Mouse (Mus musculus) right cerebral cortex, postnatal 10 days (tissue): ENCODE measurements around the gene Mast3.
A peak's percentile ranks its signal among the peaks of the same experiment; 100 is the strongest.
"Not testable (repeated sequence)": the region's sequence is repeated elsewhere in the genome, so short reads cannot be mapped to it uniquely, and the experiment has no call there.

Experiments used
- DNase-seq, 2 experiments: peaks; one replicate each; pipeline ENCODE4 v3.0.0; 2021; ENCODE audit warnings: low spot score in 2 of 2

The Mast3 gene

GRCm38 (mm10) chr8:70834071-70834470 is 29.2 kb upstream of the Mast3 start:
- no peak for DNase-seq

GRCm38 (mm10) chr8:70833520-70833919 is 28.7 kb upstream of the Mast3 start:
- peak in 1 of 2 experiments; percentile 65 for DNase-seq

- no peak for DNase-seq
These were observed 28.2 kb upstream of the Mast3 start for GRCm38 (mm10) chr8:70833018-70833482.

GRCm38 (mm10) chr8:70832371-70832770 is 27.5 kb upstream of the Mast3 start:
- DNase-seq, result no peak

- no peak for DNase-seq
These were observed 26.7 kb upstream of the Mast3 start for GRCm38 (mm10) chr8:70831517-70831916.

- no peak for DNase-seq
These were observed 22.9 kb upstream of the Mast3 start for GRCm38 (mm10) chr8:70827796-70828195.

GRCm38 (mm10) chr8:70827010-70827409 is 22.2 kb upstream of the Mast3 start:
- DNase-seq, result no peak

- no peak for DNase-seq
These were observed 21.0 kb upstream of the Mast3 start for GRCm38 (mm10) chr8:70825816-70826215.

- no peak for DNase-seq
These were observed 18.9 kb upstream of the Mast3 start for GRCm38 (mm10) chr8:70823802-70824201.

GRCm38 (mm10) chr8:70822594-70822993 is 17.7 kb upstream of the Mast3 start:
- DNase-seq, result not testable (repeated sequence)

- DNase-seq, result peak in 1 of 2 experiments; percentile 50
These were observed 17.1 kb upstream of the Mast3 start for GRCm38 (mm10) chr8:70821992-70822391.

GRCm38 (mm10) chr8:70821399-70821962 is 16.6 kb upstream of the Mast3 start:
- DNase-seq, result peak; percentile 50 to 67

- DNase-seq, result peak in 1 of 2 experiments; percentile 58
These were observed 15.5 kb upstream of the Mast3 start for GRCm38 (mm10) chr8:70820101-70820935.

- peak in 1 of 2 experiments; percentile 44 for DNase-seq
These were observed 11.8 kb upstream of the Mast3 start for GRCm38 (mm10) chr8:70816679-70817078.

- no peak for DNase-seq
These were observed 8.0 kb upstream of the Mast3 start for GRCm38 (mm10) chr8:70812885-70813284.

GRCm38 (mm10) chr8:70812055-70812454 is 7.2 kb upstream of the Mast3 start:
- DNase-seq, result no peak

- no peak for DNase-seq
These were observed 6.3 kb upstream of the Mast3 start for GRCm38 (mm10) chr8:70810962-70811680.

GRCm38 (mm10) chr8:70808955-70809701 is 4.3 kb upstream of the Mast3 start:
- no peak for DNase-seq

- no peak for DNase-seq
These were observed 3.4 kb upstream of the Mast3 start, which contains the start of gene Il12rb1 for GRCm38 (mm10) chr8:70808239-70808638. Gene Il12rb1 (plus strand): TSS chr8:70808449.

GRCm38 (mm10) chr8:70807304-70807703 is 2.5 kb upstream of the Mast3 start:
- DNase-seq, result no peak

- DNase-seq, result peak in 1 of 2 experiments; percentile 66
These were observed 1.7 kb upstream of the Mast3 start for GRCm38 (mm10) chr8:70806541-70806940.
